Mouse (Mus musculus): Measurements from ENCODE around the gene Wdr78.

Gene Wdr78

GRCm38 (mm10) chr4:103048046-103048445 is 66.3 kb downstream of the Wdr78 start:
- no peak for DNase-seq

- no peak for DNase-seq
These were observed 71.4 kb downstream of the Wdr78 start for GRCm38 (mm10) chr4:103042997-103043396.

- no peak for DNase-seq
These were observed 74.5 kb downstream of the Wdr78 start for GRCm38 (mm10) chr4:103039838-103040191.

- DNase-seq = no peak
These were observed 75.1 kb downstream of the Wdr78 start for GRCm38 (mm10) chr4:103039103-103039837.

GRCm38 (mm10) chr4:103028177-103029088 is 85.9 kb downstream of the Wdr78 start:
- no peak for DNase-seq

GRCm38 (mm10) chr4:103027745-103028144 is 86.6 kb downstream of the Wdr78 start:
- no peak for DNase-seq

GRCm38 (mm10) chr4:103026621-103027020 is 87.7 kb downstream of the Wdr78 start, which contains the start of gene Insl5:
Gene Insl5 (minus strand): TSS chr4:103026842.
- DNase-seq = no peak

GRCm38 (mm10) chr4:103013490-103013889 is 100.9 kb downstream of the Wdr78 start:
- no peak for DNase-seq

- no peak for DNase-seq
These were observed 102.5 kb downstream of the Wdr78 start for GRCm38 (mm10) chr4:103011823-103012222.

GRCm38 (mm10) chr4:103010734-103011133 is 103.6 kb downstream of the Wdr78 start:
- DNase-seq = no peak

- DNase-seq = peak; percentile 21
These were observed 107.4 kb downstream of the Wdr78 start for GRCm38 (mm10) chr4:103006943-103007418.

- DNase-seq = no peak
These were observed 108.1 kb downstream of the Wdr78 start for GRCm38 (mm10) chr4:103006266-103006665.

- no peak for DNase-seq
These were observed 109.0 kb downstream of the Wdr78 start for GRCm38 (mm10) chr4:103005190-103005945.

- DNase-seq = no peak
These were observed 109.7 kb downstream of the Wdr78 start for GRCm38 (mm10) chr4:103004681-103005080.

GRCm38 (mm10) chr4:102991685-102992084 is 122.7 kb downstream of the Wdr78 start:
- no peak for DNase-seq

GRCm38 (mm10) chr4:102990595-102991340 is 123.6 kb downstream of the Wdr78 start:
- no peak for DNase-seq

- DNase-seq = no peak
These were observed 124.3 kb downstream of the Wdr78 start for GRCm38 (mm10) chr4:102990016-102990415.

- no peak for DNase-seq
These were observed 125.0 kb downstream of the Wdr78 start for GRCm38 (mm10) chr4:102989391-102989790.

GRCm38 (mm10) chr4:102988526-102988925 is 125.8 kb downstream of the Wdr78 start:
- no peak for DNase-seq

Data from kidney, postnatal 10 days (tissue).